Mouse (Mus musculus): ENCODE results near the gene Spry1. TPM values are rescaled to one million over a fixed set of nuclear protein-coding genes. Genes with fewer than 3 reads are reported as not detected.

Spry1 gene
- total RNA-seq, 2 experiments from 2014 or later: 9.7 to 11.0 TPM

- TF ChIP-seq CTCF (IDR thresholded peaks at IDR 0.05): no peak
- Histone ChIP-seq H3K27ac (no peak overlapping the region), H3K4me3 (no peak overlapping the region)
- no peak for DNase-seq (ENCODE audit: extremely low spot score in 1 of 2, low spot score in 2 of 2)
- intact Hi-C loops (cut with DNase I): loop anchor here (5.0 kb wide), 1 partner anchor 110 kb away; no protein-coding TSS in a partner anchor
Measured at GRCm38 (mm10) chr3:37657009-37657408, 17.3 kb downstream of the Spry1 start.

DNA sequence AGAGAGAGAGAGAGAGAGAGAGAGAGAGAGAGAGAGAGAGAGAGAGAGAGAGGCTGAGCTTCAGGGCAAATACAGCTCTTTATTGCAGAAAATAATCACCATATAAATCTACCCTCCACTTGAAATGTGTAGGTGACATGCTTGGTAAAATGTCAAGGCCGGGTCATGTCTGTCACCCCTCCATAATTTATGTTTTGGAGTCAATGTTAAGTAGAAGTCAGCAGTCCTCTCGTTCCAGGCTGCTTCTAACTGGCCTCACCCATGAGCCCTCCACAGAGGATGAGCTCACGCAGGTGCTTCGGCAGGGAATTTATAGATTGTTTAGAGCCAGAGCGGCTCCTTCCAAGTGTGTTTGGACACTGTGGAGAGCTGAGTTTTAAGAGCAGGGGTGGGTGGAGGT is 18.4 kb downstream of the Spry1 start:
- TF ChIP-seq CTCF (IDR thresholded peaks at IDR 0.05): no peak
- no peak overlapping the region for H3K4me3 ChIP-seq
- intact Hi-C loops (cut with DNase I): loop anchor here (5.0 kb wide), 1 partner anchor 109 kb away; no protein-coding TSS in a partner anchor
- DNase-seq (ENCODE audit: extremely low spot score in 1 of 2, low spot score in 2 of 2): no peak
- H3K27ac ChIP-seq: no peak overlapping the region

GRCm38 (mm10) chr3:37659621-37660020 is 19.9 kb downstream of the Spry1 start:
- intact Hi-C loops (cut with DNase I): loop anchor here (5.0 kb wide), 1 partner anchor 108 kb away; no protein-coding TSS in a partner anchor
- DNase-seq (ENCODE audit: extremely low spot score in 1 of 2, low spot score in 2 of 2): no peak
- no peak overlapping the region for H3K4me3 ChIP-seq
- no peak overlapping the region for H3K27ac ChIP-seq
- TF ChIP-seq CTCF (IDR thresholded peaks at IDR 0.05): no peak

GRCm38 (mm10) chr3:37666291-37667118 is 26.8 kb downstream of the Spry1 start:
- Histone ChIP-seq H3K27ac (no peak overlapping the region), H3K4me3 (no peak overlapping the region)
- DNase-seq (ENCODE audit: extremely low spot score in 1 of 2, low spot score in 2 of 2): no peak
- intact Hi-C loops (cut with DNase I): no loop called here
- TF ChIP-seq CTCF (IDR thresholded peaks at IDR 0.05): no peak

GRCm38 (mm10) chr3:37667119-37667467 is 27.3 kb downstream of the Spry1 start:
- Histone ChIP-seq H3K4me3 (no peak overlapping the region), H3K27ac (no peak overlapping the region)
- intact Hi-C loops (cut with DNase I): no loop called here
- TF ChIP-seq CTCF (IDR thresholded peaks at IDR 0.05): no peak
- DNase-seq (ENCODE audit: extremely low spot score in 1 of 2, low spot score in 2 of 2): no peak

DNA sequence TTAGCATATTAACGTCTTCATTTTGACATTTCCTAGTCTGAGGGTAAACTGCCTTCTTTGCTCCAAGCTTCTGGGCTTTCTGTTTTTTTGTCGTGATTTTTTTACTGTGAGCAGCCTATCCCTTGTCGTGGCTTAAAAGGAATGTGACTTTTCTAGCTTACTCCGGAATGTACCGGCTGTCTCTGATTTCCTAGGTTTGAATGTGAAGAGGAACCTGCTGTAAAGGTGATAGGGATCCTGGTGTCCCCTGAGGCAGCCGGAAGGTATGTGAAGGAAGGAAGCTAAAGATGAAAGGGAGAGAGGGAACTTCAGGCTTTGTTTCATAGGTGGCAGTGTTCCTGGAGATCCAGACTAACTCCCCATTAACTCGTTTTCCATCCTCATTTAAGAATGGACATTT is 28.0 kb downstream of the Spry1 start:
- H3K4me3 ChIP-seq: no peak overlapping the region
- no peak overlapping the region for H3K27ac ChIP-seq
- intact Hi-C loops (cut with DNase I): no loop called here
- DNase-seq (ENCODE audit: extremely low spot score in 1 of 2, low spot score in 2 of 2): no peak
- no peak; the same call in 1 of the 2 replicates for TF ChIP-seq CTCF (IDR thresholded peaks at IDR 0.05)

- no peak for DNase-seq (ENCODE audit: extremely low spot score in 1 of 2, low spot score in 2 of 2)
- intact Hi-C loops (cut with DNase I): no loop called here
- no peak overlapping the region for H3K27ac ChIP-seq
- no peak overlapping the region for H3K4me3 ChIP-seq
- no peak for TF ChIP-seq CTCF (IDR thresholded peaks at IDR 0.05)
Measured at GRCm38 (mm10) chr3:37668652-37669051, 28.9 kb downstream of the Spry1 start.

GRCm38 (mm10) chr3:37669100-37669499 is 29.4 kb downstream of the Spry1 start:
- intact Hi-C loops (cut with DNase I): no loop called here
- Histone ChIP-seq H3K27ac (no peak overlapping the region), H3K4me3 (no peak overlapping the region)
- no peak for DNase-seq (ENCODE audit: extremely low spot score in 1 of 2, low spot score in 2 of 2)
- no peak for TF ChIP-seq CTCF (IDR thresholded peaks at IDR 0.05)

- DNase-seq (ENCODE audit: extremely low spot score in 1 of 2, low spot score in 2 of 2): no peak
- no peak overlapping the region for H3K27ac ChIP-seq
- H3K4me3 ChIP-seq: no peak overlapping the region
- intact Hi-C loops (cut with DNase I): no loop called here
- TF ChIP-seq CTCF (IDR thresholded peaks at IDR 0.05): no peak
Measured at GRCm38 (mm10) chr3:37672266-37673040, 32.7 kb downstream of the Spry1 start.

GRCm38 (mm10) chr3:37673513-37674261 is 33.9 kb downstream of the Spry1 start:
- no peak for DNase-seq (ENCODE audit: extremely low spot score in 1 of 2, low spot score in 2 of 2)
- intact Hi-C loops (cut with DNase I): no loop called here
- Histone ChIP-seq H3K4me3 (no peak overlapping the region), H3K27ac (no peak overlapping the region)
- no peak for TF ChIP-seq CTCF (IDR thresholded peaks at IDR 0.05)

DNA sequence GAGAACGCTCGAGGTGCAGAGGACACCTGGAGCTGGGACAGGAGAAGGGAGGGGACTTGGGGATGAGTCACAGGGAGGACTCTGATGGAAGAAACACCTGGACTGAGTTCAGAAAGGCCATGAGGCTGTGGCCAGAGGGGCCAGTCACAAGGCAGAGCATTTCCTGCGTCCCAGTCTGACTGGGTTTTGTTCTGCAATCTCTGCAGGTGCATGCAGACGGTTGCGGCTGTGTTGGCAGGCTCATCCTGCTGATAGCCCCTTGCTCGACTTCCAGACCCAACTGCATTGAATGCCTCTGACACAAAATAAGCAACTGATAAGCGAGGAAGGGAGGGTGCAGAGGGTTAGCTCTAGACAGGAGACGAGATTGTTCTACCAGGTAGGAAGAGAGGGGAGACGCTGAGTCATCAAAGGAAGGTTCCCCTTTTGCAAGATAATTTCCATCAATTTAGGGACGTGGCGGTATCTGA is 35.3 kb downstream of the Spry1 start:
- no peak for TF ChIP-seq CTCF (IDR thresholded peaks at IDR 0.05)
- Histone ChIP-seq H3K27ac (no peak overlapping the region), H3K4me3 (no peak overlapping the region)
- intact Hi-C loops (cut with DNase I): no loop called here
- no peak for DNase-seq (ENCODE audit: extremely low spot score in 1 of 2, low spot score in 2 of 2)

- intact Hi-C loops (cut with DNase I): no loop called here
- no peak overlapping the region for H3K4me3 ChIP-seq
- DNase-seq (ENCODE audit: extremely low spot score in 1 of 2, low spot score in 2 of 2): no peak
- TF ChIP-seq CTCF (IDR thresholded peaks at IDR 0.05): no peak
- H3K27ac ChIP-seq: no peak overlapping the region
Measured at GRCm38 (mm10) chr3:37676291-37676690, 36.5 kb downstream of the Spry1 start.
